Mouse (Mus musculus) stomach, postnatal 0 days (tissue): ENCODE data around the gene Rdh13.

Source experiments
- CTCF ChIP-seq: IDR thresholded peaks from 2 replicates; pipeline ENCODE4 v1.5.1; 2016; ENCODE audit warnings: antibody characterized with exemption, low read depth, mild to moderate bottlenecking, moderate library complexity
- EP300 ChIP-seq: optimal IDR thresholded peaks from 2 replicates; pipeline ENCODE3; 2016; ENCODE audit warnings: antibody characterized with exemption

- TF ChIP-seq EP300: no peak
- peak; percentile 37; the same call in 1 of the 2 replicates for TF ChIP-seq CTCF
Observed at GRCm38 (mm10) chr7:4478021-4478795, 32.8 kb upstream of the Rdh13 start.
